Mouse (Mus musculus): ENCODE measurements around the gene Pheta2.

GRCm38 (mm10) chr15:82378261-82379180 is 39.8 kb downstream of the Pheta2 start:
- TF ChIP-seq CTCF (IDR thresholded peaks at IDR 0.05; ENCODE audit: control insufficient read depth, insufficient read depth, low read length), result no peak
- TF ChIP-seq POLR2A (IDR thresholded peaks at IDR 0.05; ENCODE audit: borderline replicate concordance, control insufficient read depth, low read depth, low read length), result no peak

Measured in bone marrow, adult 2 months (tissue).